Mouse (Mus musculus): ENCODE data around the gene Serpinb9c.
"Not testable (repeated sequence)": the region's sequence is repeated elsewhere in the genome, so short reads cannot be mapped to it uniquely, and the experiment has no call there.

Serpinb9c gene

DNA sequence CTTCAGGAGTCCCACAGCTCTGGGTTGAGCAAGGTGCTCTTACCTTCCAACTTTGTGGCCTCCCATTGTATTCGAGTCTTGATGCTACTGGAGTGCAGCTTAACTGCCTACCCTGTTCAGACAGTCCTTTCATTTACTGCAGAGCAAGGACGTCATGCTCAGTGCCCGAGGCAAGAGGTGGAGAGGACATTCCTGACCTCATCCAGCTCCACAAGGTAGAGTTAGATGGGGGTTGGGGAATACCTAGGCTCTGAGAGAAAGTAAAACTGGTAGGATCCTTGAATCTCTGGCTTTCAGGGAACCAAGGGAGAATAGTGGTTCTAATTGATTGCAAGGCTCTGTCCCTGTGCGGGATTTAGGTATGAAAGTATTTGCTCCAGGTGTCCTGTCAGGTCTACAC lies at the start of gene Serpinb9c:
TSS of gene Serpinb9c (minus strand) at position 101 of the 400 bp plus-strand sequence.
- no peak for DNase-seq (ENCODE audit: low spot score)

DNA sequence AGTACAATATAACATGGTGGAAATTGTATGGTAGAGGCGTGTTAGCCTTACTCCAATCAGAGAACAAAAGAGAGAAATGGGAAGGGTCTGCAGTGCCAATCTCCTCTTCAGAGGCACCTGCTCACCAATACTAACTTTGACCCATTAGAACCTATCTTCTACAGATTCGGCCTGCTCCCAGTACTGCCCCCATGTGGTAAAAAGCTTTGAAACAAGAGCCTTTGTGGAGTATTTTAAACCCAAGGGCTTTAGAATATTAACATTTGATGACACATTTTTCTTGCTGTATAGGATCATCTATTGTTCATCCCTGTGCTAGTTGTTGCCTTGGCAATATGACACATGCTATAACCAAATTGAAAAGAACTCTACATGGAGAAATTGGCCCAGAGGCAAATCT lies 40.2 kb upstream of the Serpinb9c start:
- DNase-seq (ENCODE audit: low spot score) = no peak

DNA sequence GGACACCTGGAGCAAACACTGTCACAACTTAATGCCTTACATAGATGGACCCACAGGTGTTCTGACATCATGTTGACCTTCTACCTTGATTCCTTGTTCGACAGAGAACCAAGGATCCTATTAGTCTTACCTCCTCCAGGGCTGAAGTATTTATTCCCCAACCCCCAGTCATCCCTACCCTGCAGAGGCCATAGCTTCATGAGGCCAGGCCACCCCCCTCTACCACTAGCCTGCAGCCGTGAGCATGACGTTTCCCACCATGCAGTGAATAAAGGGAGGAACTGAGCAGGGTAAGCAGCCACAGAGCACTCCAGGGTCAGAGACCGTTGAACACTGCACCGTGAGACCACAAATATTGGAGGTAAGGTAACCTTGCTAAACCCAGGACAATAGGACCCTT lies 33.1 kb upstream of the Serpinb9c start, which contains the start of gene Serpinb9d:
TSS of gene Serpinb9d (plus strand) at position 301 of the 400 bp plus-strand sequence.
- DNase-seq (ENCODE audit: low spot score) = no peak

DNA sequence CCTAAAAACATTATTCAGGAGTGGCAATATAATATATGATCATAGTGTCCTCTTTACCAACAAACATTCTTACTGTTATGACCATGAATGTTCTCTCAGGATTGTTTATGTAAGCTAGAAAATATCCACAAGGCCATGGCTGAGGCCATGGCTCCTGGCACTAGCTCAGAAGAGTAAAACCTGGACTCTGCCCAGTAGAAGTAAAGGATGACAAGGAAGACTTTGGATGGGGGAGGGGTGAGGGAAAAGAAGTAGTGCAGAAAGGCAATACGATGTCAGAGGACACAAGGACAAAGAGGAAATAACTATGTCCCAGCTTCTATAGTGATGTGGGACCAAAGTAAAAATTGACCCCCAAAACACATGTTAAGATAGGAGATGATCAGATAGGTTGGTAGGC lies 30.9 kb upstream of the Serpinb9c start:
- DNase-seq (ENCODE audit: low spot score) = not testable (repeated sequence)

DNA sequence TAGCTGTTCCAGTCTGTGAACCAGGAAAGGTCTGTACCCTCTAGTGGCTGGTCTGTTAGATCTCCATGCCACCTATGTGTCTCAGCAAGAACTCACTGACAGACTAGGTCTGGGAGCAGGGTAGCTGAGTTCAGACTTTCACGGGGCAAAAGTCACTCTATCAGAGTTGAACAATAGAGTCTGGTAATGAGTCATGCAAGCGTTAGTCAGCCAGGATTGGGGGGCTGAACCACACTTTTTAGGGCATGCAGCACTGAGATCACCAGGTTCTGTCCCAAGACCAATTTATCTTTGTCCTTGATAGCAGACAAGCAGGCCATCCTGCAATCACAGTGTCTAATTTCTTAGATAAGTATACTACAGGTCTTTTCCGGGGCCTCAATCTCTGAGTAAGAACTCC lies 18.1 kb downstream of the Serpinb9c start:
- DNase-seq (ENCODE audit: low spot score) = no peak

DNA sequence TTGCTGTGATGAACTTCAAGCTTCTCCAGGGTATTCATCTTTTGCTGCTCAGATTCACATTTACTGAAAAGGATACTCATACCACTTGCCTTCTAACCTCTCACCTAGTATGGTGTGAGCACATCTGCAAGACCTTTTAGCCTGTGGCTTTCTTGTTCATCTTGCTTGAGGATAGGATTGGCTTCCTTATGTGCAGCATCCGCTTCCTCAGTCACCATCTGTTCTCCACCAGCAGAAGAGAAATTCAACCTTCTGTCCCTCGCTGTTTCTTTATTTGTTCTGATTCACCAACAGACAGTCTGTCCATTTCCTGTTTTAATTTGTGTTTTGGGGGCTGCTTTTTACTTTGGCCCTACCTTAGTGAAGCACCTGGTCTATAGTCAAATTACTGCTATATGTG lies 21.8 kb downstream of the Serpinb9c start:
- no peak for DNase-seq (ENCODE audit: low spot score)

DNA sequence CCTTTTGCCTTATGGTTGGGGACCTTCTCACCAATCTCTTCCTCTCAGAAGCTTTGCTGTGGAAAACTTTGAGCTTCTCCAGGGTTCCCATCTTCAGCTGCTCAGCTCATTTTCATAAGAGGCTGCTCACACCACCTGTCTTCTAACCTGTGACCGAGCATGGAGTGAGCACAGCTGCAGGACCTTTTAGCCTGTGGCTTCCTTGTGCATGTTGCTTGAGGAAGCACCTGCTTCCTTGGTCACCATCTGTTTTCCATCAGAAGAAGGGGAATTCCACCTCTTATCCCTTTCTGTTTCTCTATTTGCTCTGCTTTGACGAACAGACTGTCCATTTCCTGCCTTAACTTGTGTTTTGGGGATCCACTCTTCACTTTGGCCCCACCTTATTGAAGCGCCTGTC lies 46.5 kb downstream of the Serpinb9c start:
- DNase-seq (ENCODE audit: low spot score) = no peak

DNA sequence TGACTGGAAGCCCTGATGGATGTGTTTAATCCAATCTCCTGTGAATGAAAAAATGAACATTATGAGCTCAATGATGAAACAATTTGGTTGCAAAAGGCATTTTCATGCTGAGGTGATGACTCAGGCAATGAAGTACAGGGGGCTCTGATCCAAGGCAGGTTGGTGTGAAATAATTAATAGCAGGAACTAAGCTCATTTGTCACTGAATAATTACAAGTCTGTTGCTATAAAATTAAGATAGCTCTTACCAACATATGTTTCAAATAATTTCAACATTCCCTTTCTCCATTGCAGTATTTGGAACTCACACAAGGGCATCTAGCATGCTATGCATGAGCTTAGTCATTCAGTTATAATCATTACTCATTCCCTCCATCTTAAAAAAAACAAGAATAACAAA lies 53.9 kb downstream of the Serpinb9c start:
- DNase-seq (ENCODE audit: low spot score) = no peak

Measured in testis, postnatal 10 days (tissue).